Mouse (Mus musculus): ENCODE measurements around the gene Crebrf. TPM values are rescaled to one million over a fixed set of nuclear protein-coding genes. Genes with fewer than 3 reads are reported as not detected.

The Crebrf gene
- polyA plus RNA-seq, 1 experiment from 2014 or later: 5.9 TPM

DNA sequence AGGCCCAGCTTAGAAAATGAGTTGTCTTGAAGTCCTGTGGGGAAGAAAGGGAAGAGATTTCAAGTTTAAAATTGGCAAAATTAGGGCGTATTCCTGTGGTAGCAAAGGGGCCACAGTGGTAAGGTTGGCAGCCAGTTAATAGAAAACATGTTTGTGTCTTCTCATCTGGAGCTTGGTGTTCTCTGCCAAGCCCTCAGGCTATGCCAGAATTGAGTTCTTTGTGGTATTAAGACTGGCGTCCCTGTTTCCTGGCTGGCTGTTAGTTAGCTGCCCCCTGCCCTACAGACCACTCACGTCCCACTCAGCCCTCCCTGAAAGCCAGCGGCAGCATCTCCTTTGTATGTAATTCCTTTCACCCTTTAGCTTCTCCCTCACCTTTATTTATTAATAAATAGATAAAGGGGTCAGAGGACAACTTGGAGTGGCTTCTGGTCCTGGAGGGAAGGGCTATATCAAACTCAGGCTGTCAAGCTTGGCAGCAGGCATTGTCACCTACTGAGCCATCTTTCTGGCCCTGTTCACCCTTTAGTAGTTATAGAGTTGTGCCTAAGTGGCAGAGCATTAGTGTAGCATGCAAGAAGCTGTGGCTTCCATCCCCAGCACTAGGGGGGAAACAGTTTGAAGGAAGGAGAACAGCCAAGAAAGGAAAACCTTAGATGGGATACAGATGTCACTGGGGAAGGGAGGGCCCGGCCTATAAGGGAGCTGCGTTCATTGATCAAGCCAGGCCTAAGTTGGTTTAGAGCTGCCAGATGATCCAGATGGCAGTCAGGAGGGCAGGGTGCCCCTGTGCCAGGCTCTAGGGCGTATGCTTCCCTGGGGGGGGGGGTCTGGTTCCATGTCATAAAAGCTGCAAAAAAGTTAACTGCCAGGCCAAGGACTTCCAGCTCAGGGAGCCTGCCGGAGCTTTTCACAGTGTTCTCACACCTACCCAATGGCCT, 26.4 kb upstream of the Crebrf start:
- no peak overlapping the region for H3K4me2 ChIP-seq (ENCODE audit: low read depth, low read length)
- H3K27me3 ChIP-seq (ENCODE audit: control insufficient read depth, insufficient read depth, low read length): no peaks in the 10 kb centered on the region
- ATAC-seq (replicated peaks; ENCODE audit: extremely low read depth, insufficient read depth, low FRiP score): no peak
- 0 out of 2 replicates have a peak, but pooled peaks cover 2% of the 10 kb centered on the region for H3K36me3 ChIP-seq (ENCODE audit: control insufficient read depth, insufficient read depth)
- WGBS: 77% methylated on average over 8 of the region's 8 CpGs
- H3K4me1 ChIP-seq (ENCODE audit: control insufficient read depth, insufficient read depth, low read length): peaks cover 23% of the 10 kb centered on the region
- H3K9ac ChIP-seq (ENCODE audit: low read length): peak overlapping the region; percentile 27; the same call in 1 of the 2 replicates
- peak overlapping the region; percentile 42 for H3K27ac ChIP-seq (ENCODE audit: low read length)
- H3K4me3 ChIP-seq (ENCODE audit: low read length): no peak overlapping the region
- H3K9me3 ChIP-seq (replicated peaks; ENCODE audit: control insufficient read depth, low read length): no peaks in the 10 kb centered on the region

- H3K36me3 ChIP-seq (ENCODE audit: control insufficient read depth, insufficient read depth): no peaks in the 10 kb centered on the region
- H3K4me3 ChIP-seq (ENCODE audit: low read length): no peak overlapping the region
- ATAC-seq (replicated peaks; ENCODE audit: extremely low read depth, insufficient read depth, low FRiP score): no peak; the same call in 1 of the 2 replicates
- peaks cover 24% of the 10 kb centered on the region for H3K4me1 ChIP-seq (ENCODE audit: control insufficient read depth, insufficient read depth, low read length)
- H3K27ac ChIP-seq (ENCODE audit: low read length): 0 out of 2 replicates have a peak overlapping the region, but pooled peaks have one; percentile 42
- no peaks in the 10 kb centered on the region for H3K9me3 ChIP-seq (replicated peaks; ENCODE audit: control insufficient read depth, low read length)
- H3K9ac ChIP-seq (ENCODE audit: low read length): no peak overlapping the region; the same call in 1 of the 2 replicates
- H3K27me3 ChIP-seq (ENCODE audit: control insufficient read depth, insufficient read depth, low read length): no peaks in the 10 kb centered on the region
- 59% methylated on average over 2 of the region's 2 CpGs for WGBS
- H3K4me2 ChIP-seq (ENCODE audit: low read depth, low read length): no peak overlapping the region
Observed at GRCm38 (mm10) chr17:26689810-26690209, 25.6 kb upstream of the Crebrf start.

- Histone ChIP-seq H3K4me1 (ENCODE audit: control insufficient read depth, insufficient read depth, low read length) (peaks cover 24% of the 10 kb centered on the region), H3K36me3 (ENCODE audit: control insufficient read depth, insufficient read depth) (0 out of 2 replicates have a peak, but pooled peaks cover 3% of the 10 kb centered on the region), H3K4me2 (ENCODE audit: low read depth, low read length) (no peak overlapping the region), H3K27me3 (ENCODE audit: control insufficient read depth, insufficient read depth, low read length) (no peaks in the 10 kb centered on the region), H3K9ac (ENCODE audit: low read length) (no peak overlapping the region), H3K27ac (ENCODE audit: low read length) (no peak overlapping the region), H3K9me3 (replicated peaks; ENCODE audit: control insufficient read depth, low read length) (no peaks in the 10 kb centered on the region), H3K4me3 (ENCODE audit: low read length) (no peak overlapping the region)
- ATAC-seq (replicated peaks; ENCODE audit: extremely low read depth, insufficient read depth, low FRiP score): no peak
- 63% methylated on average over 5 of the region's 5 CpGs for whole genome bisulfite sequencing
Observed at GRCm38 (mm10) chr17:26690236-26690635, 25.2 kb upstream of the Crebrf start.

DNA sequence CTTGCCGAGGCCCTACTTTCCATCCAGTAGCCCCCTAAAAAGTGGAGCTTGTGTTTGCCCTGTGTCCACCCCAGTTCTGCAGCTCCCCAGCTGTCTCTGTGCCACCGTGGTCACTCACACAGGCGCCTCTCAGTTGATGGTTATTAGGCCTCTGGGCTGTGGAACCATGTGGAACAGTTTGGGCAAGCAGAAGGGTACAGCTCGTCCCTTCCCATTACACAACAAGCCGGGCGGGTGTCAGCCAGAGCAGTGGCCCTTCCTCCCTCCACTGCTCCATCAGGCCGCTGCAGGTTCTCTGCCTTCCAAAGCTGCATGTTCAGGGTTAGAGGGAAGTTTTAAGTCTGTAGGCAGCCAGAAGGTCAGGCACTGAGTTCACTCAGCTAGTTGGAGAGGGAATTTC, 24.3 kb upstream of the Crebrf start:
- H3K4me2 ChIP-seq (ENCODE audit: low read depth, low read length): no peak overlapping the region
- no peak overlapping the region for H3K4me3 ChIP-seq (ENCODE audit: low read length)
- ATAC-seq (replicated peaks; ENCODE audit: extremely low read depth, insufficient read depth, low FRiP score): no peak
- peaks cover 24% of the 10 kb centered on the region for H3K4me1 ChIP-seq (ENCODE audit: control insufficient read depth, insufficient read depth, low read length)
- 89% methylated on average over 7 of the region's 7 CpGs for WGBS
- peaks cover 6% of the 10 kb centered on the region; the same call in 1 of the 2 replicates for H3K36me3 ChIP-seq (ENCODE audit: control insufficient read depth, insufficient read depth)
- no peaks in the 10 kb centered on the region for H3K9me3 ChIP-seq (replicated peaks; ENCODE audit: control insufficient read depth, low read length)
- no peak overlapping the region for H3K9ac ChIP-seq (ENCODE audit: low read length)
- H3K27me3 ChIP-seq (ENCODE audit: control insufficient read depth, insufficient read depth, low read length): no peaks in the 10 kb centered on the region
- no peak overlapping the region for H3K27ac ChIP-seq (ENCODE audit: low read length)

- Histone ChIP-seq H3K4me3 (ENCODE audit: low read length) (no peak overlapping the region), H3K36me3 (ENCODE audit: control insufficient read depth, insufficient read depth) (peaks cover 17% of the 10 kb centered on the region), H3K4me2 (ENCODE audit: low read depth, low read length) (no peak overlapping the region), H3K9ac (ENCODE audit: low read length) (0 out of 2 replicates have a peak overlapping the region, but pooled peaks have one; percentile 7), H3K27me3 (ENCODE audit: control insufficient read depth, insufficient read depth, low read length) (no peaks in the 10 kb centered on the region), H3K27ac (ENCODE audit: low read length) (no peak overlapping the region), H3K4me1 (ENCODE audit: control insufficient read depth, insufficient read depth, low read length) (peaks cover 26% of the 10 kb centered on the region), H3K9me3 (replicated peaks; ENCODE audit: control insufficient read depth, low read length) (no peaks in the 10 kb centered on the region)
- ATAC-seq (replicated peaks; ENCODE audit: extremely low read depth, insufficient read depth, low FRiP score): no peak
- 75% methylated on average over 7 of the region's 7 CpGs for WGBS
Observed at GRCm38 (mm10) chr17:26693424-26693823, 22.0 kb upstream of the Crebrf start.

DNA sequence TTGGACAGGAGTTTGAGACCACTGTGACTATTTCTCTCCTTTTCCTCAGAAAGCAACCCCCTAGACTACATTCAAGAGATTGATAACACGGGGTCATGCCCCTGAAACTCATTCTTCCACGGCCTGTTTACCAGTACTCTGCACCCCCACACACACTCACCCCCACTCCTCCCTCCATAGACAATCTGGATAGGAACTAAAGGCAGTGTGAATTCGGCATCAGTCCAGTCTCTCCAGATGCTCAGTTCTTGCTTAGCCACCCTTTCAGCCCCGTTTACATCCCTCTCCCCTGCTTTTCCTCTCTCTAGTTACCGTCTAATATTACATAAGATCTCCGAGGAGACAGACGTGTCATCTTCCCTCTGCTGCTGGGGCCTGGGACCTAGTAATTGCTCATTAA, 21.3 kb upstream of the Crebrf start:
- WGBS: 65% methylated on average over 7 of the region's 7 CpGs
- H3K27ac ChIP-seq (ENCODE audit: low read length): no peak overlapping the region
- no peaks in the 10 kb centered on the region for H3K27me3 ChIP-seq (ENCODE audit: control insufficient read depth, insufficient read depth, low read length)
- H3K36me3 ChIP-seq (ENCODE audit: control insufficient read depth, insufficient read depth): peaks cover 22% of the 10 kb centered on the region
- H3K4me2 ChIP-seq (ENCODE audit: low read depth, low read length): no peak overlapping the region
- ATAC-seq (replicated peaks; ENCODE audit: extremely low read depth, insufficient read depth, low FRiP score): no peak
- no peak overlapping the region for H3K9ac ChIP-seq (ENCODE audit: low read length)
- H3K9me3 ChIP-seq (replicated peaks; ENCODE audit: control insufficient read depth, low read length): no peaks in the 10 kb centered on the region
- H3K4me3 ChIP-seq (ENCODE audit: low read length): no peak overlapping the region
- H3K4me1 ChIP-seq (ENCODE audit: control insufficient read depth, insufficient read depth, low read length): peaks cover 24% of the 10 kb centered on the region

GRCm38 (mm10) chr17:26695193-26695592, 20.3 kb upstream of the Crebrf start:
- Histone ChIP-seq H3K36me3 (ENCODE audit: control insufficient read depth, insufficient read depth) (peaks cover 22% of the 10 kb centered on the region), H3K4me1 (ENCODE audit: control insufficient read depth, insufficient read depth, low read length) (peaks cover 23% of the 10 kb centered on the region), H3K4me2 (ENCODE audit: low read depth, low read length) (no peak overlapping the region), H3K27ac (ENCODE audit: low read length) (no peak overlapping the region), H3K4me3 (ENCODE audit: low read length) (no peak overlapping the region), H3K27me3 (ENCODE audit: control insufficient read depth, insufficient read depth, low read length) (no peaks in the 10 kb centered on the region), H3K9ac (ENCODE audit: low read length) (no peak overlapping the region), H3K9me3 (replicated peaks; ENCODE audit: control insufficient read depth, low read length) (no peaks in the 10 kb centered on the region)
- no peak for ATAC-seq (replicated peaks; ENCODE audit: extremely low read depth, insufficient read depth, low FRiP score)
- 93% methylated on average over 3 of the region's 3 CpGs for WGBS

- WGBS: 89% methylated on average over 5 of the region's 5 CpGs
- H3K4me1 ChIP-seq (ENCODE audit: control insufficient read depth, insufficient read depth, low read length): peaks cover 38% of the 10 kb centered on the region
- no peak overlapping the region for H3K9ac ChIP-seq (ENCODE audit: low read length)
- no peak overlapping the region for H3K27ac ChIP-seq (ENCODE audit: low read length)
- H3K4me2 ChIP-seq (ENCODE audit: low read depth, low read length): no peak overlapping the region
- no peak overlapping the region for H3K4me3 ChIP-seq (ENCODE audit: low read length)
- H3K36me3 ChIP-seq (ENCODE audit: control insufficient read depth, insufficient read depth): peaks cover 22% of the 10 kb centered on the region
- ATAC-seq (replicated peaks; ENCODE audit: extremely low read depth, insufficient read depth, low FRiP score): no peak
- H3K9me3 ChIP-seq (replicated peaks; ENCODE audit: control insufficient read depth, low read length): no peaks in the 10 kb centered on the region
- no peaks in the 10 kb centered on the region for H3K27me3 ChIP-seq (ENCODE audit: control insufficient read depth, insufficient read depth, low read length)
Observed at GRCm38 (mm10) chr17:26698846-26699245, 16.6 kb upstream of the Crebrf start.
